Mouse (Mus musculus) neural tube, embryonic 13.5 days (tissue): ENCODE measurements around the gene Arsa. TPM values are rescaled to one million over a fixed set of nuclear protein-coding genes. Genes with fewer than 3 reads are reported as not detected.
"Not testable (repeated sequence)": the region's sequence is repeated elsewhere in the genome, so short reads cannot be mapped to it uniquely, and the experiment has no call there.

Experiments used
- ATAC-seq: fragments of 200-750 bp; cut with Nextera tagmentation; 2 replicates; pipeline ENCODE4 v1.8.0; 2017; ENCODE audit warnings: low read depth, mild to moderate bottlenecking, moderate TSS enrichment, moderate library complexity
- H3K27ac ChIP-seq: fragments of 300-500 bp; sonication (generic); replicated peaks from 2 replicates; pipeline ENCODE4 v1.5.1; 2015; ENCODE audit warnings: moderate library complexity, mild to moderate bottlenecking, inconsistent platforms
- H3K27me3 ChIP-seq: fragments of 300-500 bp; sonication (generic); 2 replicates; pipeline ENCODE4 v1.6.1; 2015; ENCODE audit warnings: mild to moderate bottlenecking, inconsistent platforms
- H3K36me3 ChIP-seq: fragments of 300-500 bp; sonication (generic); 2 replicates; pipeline ENCODE4 v1.6.1; 2015; ENCODE audit warnings: mild to moderate bottlenecking, inconsistent platforms
- H3K4me1 ChIP-seq: fragments of 300-500 bp; sonication (generic); replicated peaks from 2 replicates; pipeline ENCODE4 v1.6.1; 2015; ENCODE audit warnings: inconsistent platforms
- H3K4me2 ChIP-seq: fragments of 300-500 bp; sonication (generic); 2 replicates; pipeline ENCODE4 v1.6.1; 2015; ENCODE audit warnings: inconsistent platforms, mild to moderate bottlenecking, moderate library complexity
- H3K4me3 ChIP-seq: fragments of 300-500 bp; sonication (generic); 2 replicates; pipeline ENCODE4 v1.5.1; 2015; ENCODE audit warnings: mild to moderate bottlenecking, inconsistent platforms
- H3K9ac ChIP-seq: fragments of 300-500 bp; sonication (generic); 2 replicates; pipeline ENCODE4 v1.6.1; 2015; ENCODE audit warnings: moderate library complexity, mild to moderate bottlenecking, inconsistent platforms
- H3K9me3 ChIP-seq: fragments of 300-500 bp; sonication (generic); 2 replicates; pipeline ENCODE4 v1.6.1; 2016; ENCODE audit warnings: inconsistent platforms
- WGBS: fragments of 180-500 bp; shearing (Covaris S2); methylation state at CpG from one replicate; pipeline ENCODE4 v1.1.7; 2015; 5-methylcytosine and 5-hydroxymethylcytosine counted together
- polyA plus RNA-seq: library from polyadenylated mRNA; unstranded; fragments of >200 nt; fragmentation: Nextera tagmentation; extraction: Ambion mirVana; gene quantifications from 2 replicates; pipeline ENCODE4 v1.2.1, GENCODE M21; 2015

The Arsa gene
- polyA plus RNA-seq, 1 experiment from 2014 or later, result 18.4 TPM

DNA sequence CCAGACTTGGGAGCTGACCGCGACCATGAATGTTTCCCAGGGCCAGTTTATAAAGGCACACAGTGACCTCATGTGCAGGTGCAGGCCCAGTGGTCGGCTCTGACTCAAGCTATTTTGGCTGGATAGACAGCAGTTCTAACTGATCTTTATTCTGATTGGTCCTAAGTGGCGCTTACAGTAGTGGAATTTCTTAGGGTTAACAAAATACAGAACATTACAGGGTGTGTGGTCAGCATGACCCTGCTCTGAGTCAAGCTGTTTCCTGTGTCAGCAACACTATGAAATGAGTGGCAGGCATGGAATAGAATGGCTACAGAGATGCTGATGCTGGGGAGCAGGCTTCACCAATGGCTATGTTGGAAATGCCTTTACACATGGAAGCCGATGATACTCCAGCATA is 41.3 kb downstream of the Arsa start:
- Histone ChIP-seq H3K4me1 (peaks cover 11% of the 10 kb centered on the region; the same call in 1 of the 2 replicates), H3K27ac (no peak overlapping the region), H3K9ac (no peak overlapping the region), H3K36me3 (no peaks in the 10 kb centered on the region), H3K4me3 (no peak overlapping the region), H3K27me3 (no peaks in the 10 kb centered on the region), H3K4me2 (no peak overlapping the region), H3K9me3 (no peaks in the 10 kb centered on the region)
- ATAC-seq, result no peak
- 90% methylated on average over 5 of the region's 5 CpGs for WGBS

DNA sequence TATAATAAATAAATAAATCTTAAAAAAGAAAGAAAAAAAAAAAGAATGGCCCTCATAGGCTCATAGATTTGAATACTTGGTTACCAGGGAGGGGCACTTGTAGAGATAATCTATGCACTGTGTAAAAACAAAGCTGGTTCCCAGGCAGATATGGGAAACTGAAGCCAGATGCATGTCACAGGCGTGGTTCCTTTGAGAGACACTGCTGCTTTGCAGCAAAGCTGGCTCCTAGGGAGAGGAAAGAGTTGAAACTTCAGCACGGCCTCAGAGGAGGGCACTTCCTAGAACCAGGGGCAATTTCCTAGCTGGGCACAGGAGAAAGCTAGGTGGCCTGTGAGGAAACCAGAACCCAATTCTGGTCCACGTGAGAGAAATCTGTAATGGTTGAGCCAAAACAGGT is 43.1 kb downstream of the Arsa start:
- Histone ChIP-seq H3K9ac (no peak overlapping the region), H3K27me3 (no peaks in the 10 kb centered on the region), H3K4me3 (no peak overlapping the region), H3K9me3 (no peaks in the 10 kb centered on the region), H3K4me1 (peaks cover 20% of the 10 kb centered on the region), H3K36me3 (no peaks in the 10 kb centered on the region), H3K4me2 (no peak overlapping the region), H3K27ac (no peak overlapping the region)
- ATAC-seq, result no peak
- 85% methylated on average over 3 of the region's 3 CpGs for WGBS

DNA sequence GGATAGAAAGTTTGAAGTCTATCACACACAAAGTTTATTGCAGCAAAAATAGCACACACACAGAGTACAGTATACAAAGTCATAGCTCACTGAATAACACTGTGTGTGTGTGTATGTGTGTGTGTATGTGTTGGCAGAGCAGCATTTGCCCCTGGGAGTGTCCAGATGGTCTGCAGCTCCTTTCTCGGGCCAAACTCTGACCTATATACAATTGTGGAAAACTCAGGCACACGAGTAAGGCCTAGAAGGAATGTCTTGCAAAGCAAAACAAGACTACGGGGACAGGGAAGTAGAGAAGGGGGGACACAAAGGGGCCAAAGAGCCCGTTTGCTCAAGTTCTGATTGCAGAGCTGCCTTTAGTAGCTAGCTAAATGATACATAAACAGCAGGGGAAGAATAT is 44.3 kb downstream of the Arsa start:
- ATAC-seq, result no peak

GRCm38 (mm10) chr15:89431806-89432205 is 45.4 kb downstream of the Arsa start:
- H3K9me3 ChIP-seq, result no peaks in the 10 kb centered on the region
- WGBS, result 94% methylated on average over 6 of the region's 6 CpGs
- H3K4me3 ChIP-seq, result no peak overlapping the region
- H3K27ac ChIP-seq, result no peak overlapping the region
- ATAC-seq, result no peak
- H3K4me1 ChIP-seq, result peaks cover 30% of the 10 kb centered on the region
- H3K4me2 ChIP-seq, result no peak overlapping the region
- H3K36me3 ChIP-seq, result peaks cover 11% of the 10 kb centered on the region
- no peaks in the 10 kb centered on the region for H3K27me3 ChIP-seq
- H3K9ac ChIP-seq, result 0 out of 2 replicates have a peak overlapping the region, but pooled peaks have one; percentile 3

More for the DNA sequence above, 44.3 kb downstream of the Arsa start:
- peaks cover 30% of the 10 kb centered on the region for H3K4me1 ChIP-seq
- WGBS, result 91% methylated on average over 4 of the region's 4 CpGs
- no peak overlapping the region for H3K27ac ChIP-seq
- no peaks in the 10 kb centered on the region; the same call in 1 of the 2 replicates for H3K36me3 ChIP-seq
- H3K4me2 ChIP-seq, result no peak overlapping the region
- H3K9me3 ChIP-seq, result no peaks in the 10 kb centered on the region
- H3K27me3 ChIP-seq, result no peaks in the 10 kb centered on the region
- no peak overlapping the region for H3K9ac ChIP-seq
- no peak overlapping the region for H3K4me3 ChIP-seq

GRCm38 (mm10) chr15:89431271-89431670 is 46.0 kb downstream of the Arsa start:
- no peak overlapping the region for H3K4me2 ChIP-seq
- no peaks in the 10 kb centered on the region for H3K27me3 ChIP-seq
- no peak for ATAC-seq
- H3K9me3 ChIP-seq, result no peaks in the 10 kb centered on the region
- peaks cover 30% of the 10 kb centered on the region for H3K4me1 ChIP-seq
- no peak overlapping the region for H3K4me3 ChIP-seq
- no peak overlapping the region for H3K9ac ChIP-seq
- WGBS, result 88% methylated on average over 3 of the region's 3 CpGs
- no peak overlapping the region for H3K27ac ChIP-seq
- H3K36me3 ChIP-seq, result peaks cover 16% of the 10 kb centered on the region

DNA sequence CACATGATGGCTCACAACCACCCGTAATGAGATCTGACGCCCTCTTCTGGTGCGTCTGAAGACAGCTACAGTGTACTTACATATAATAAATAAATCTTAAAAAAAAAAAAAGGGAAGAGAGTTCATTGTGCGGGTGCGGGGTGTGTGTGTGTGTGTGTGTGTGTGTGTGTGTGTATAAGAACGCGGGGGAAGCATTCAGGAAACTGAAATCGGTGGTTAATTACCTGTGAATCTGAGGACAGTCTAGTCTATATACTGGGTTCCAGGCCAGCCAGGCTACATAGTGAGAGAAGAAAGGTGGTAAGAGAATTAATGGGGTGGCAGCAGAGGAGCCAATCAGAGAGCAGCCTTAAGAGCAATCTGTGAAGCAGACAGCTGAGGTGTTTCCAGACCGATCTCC is 46.5 kb downstream of the Arsa start:
- peaks cover 30% of the 10 kb centered on the region for H3K4me1 ChIP-seq
- WGBS, result 84% methylated on average over 8 of the region's 9 CpGs
- not testable (repeated sequence) for ATAC-seq, H3K4me3 ChIP-seq, H3K27ac ChIP-seq, H3K27me3 ChIP-seq, H3K9me3 ChIP-seq, H3K9ac ChIP-seq
- peaks cover 21% of the 10 kb centered on the region for H3K36me3 ChIP-seq
- peak overlapping the region; percentile 95 for H3K4me2 ChIP-seq

DNA sequence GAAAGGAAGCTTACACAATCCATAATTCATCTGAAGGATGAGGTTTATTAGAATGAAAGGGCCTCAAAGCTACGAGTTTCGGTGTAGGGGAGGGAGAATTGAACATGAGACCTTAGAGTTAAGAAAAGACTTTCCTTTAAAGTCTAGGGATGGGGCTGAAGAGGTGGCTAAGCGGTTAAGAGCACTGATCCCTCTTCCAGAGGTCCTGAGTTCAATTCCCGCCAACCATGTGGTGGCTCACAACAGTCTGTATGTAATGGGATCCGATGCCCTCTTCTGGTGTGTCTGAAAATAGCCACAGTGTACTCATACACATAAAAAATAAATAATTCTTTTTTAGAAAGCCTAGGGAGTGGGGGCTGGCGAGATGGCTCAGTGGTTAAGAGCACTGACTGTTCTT is 46.9 kb downstream of the Arsa start:
- Histone ChIP-seq H3K4me1 (peaks cover 33% of the 10 kb centered on the region), H3K9me3 (no peaks in the 10 kb centered on the region), H3K27ac (peak overlapping the region; percentile 96), H3K4me3 (peak overlapping the region; percentile 77), H3K4me2 (peak overlapping the region; percentile 95), H3K36me3 (peaks cover 25% of the 10 kb centered on the region), H3K9ac (peak overlapping the region; percentile 87), H3K27me3 (no peaks in the 10 kb centered on the region)
- whole genome bisulfite sequencing, result 46% methylated on average over 6 of the region's 6 CpGs
- ATAC-seq, result no peak

DNA sequence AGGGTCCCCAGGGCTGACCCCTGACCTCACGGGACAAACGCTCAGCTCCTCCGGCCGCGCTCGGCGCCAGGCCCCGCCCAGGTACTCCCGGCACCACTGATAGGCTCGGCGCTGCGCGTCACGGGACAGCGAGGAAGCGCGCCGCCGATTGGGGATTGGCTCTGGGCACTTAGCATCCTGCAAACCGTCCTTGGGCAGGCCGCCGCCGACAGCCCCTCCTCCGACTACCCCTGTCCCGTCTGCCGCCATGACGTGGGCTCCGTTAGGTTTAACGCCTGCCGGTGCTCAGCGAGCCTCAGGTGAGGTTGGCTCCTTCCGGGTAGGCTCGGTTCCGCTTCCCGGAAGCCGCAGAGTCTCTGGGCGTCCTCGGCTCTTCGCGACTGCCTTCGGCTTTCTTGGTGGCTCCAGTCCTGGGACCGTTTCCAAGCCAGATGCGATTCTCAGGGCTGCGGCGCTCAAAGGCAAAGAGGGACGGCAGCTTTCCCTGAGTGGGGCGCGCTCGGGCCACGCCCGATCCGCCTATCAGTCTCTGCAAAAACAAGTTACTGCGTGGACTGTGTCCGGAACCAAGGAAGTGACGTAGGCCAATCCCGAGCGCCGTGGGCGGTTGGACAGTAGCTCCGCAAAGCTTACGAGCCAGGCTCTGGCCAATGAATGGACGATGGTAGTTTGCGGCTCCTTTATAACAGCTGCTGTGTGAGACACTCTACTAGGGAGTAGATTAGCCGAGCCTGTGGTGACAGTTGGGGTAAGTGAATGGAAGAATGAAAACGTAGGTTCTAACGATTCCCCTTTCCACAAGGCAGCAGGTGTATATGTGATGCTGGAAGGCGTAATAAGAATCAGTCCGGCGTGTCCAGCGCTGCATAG is 47.6 kb downstream of the Arsa start, which contains the start of the genes C730034F03Rik, Gm44502 and Chkb:
Gene C730034F03Rik, plus strand, starts transcription at position 238 of the 870 bp plus-strand sequence.
Gene Gm44502, minus strand, starts transcription at position 345 of the 870 bp plus-strand sequence.
Gene Chkb, minus strand, starts transcription at position 557 of the 870 bp plus-strand sequence.
- no peaks in the 10 kb centered on the region for H3K9me3 ChIP-seq
- peak within 1 kb of the TSS; percentile 95 for H3K4me2 ChIP-seq
- ATAC-seq, result peak; percentile 95
- H3K4me1 ChIP-seq, result peaks cover 33% of the 10 kb centered on the region
- peak within 1 kb of the TSS; percentile 87 for H3K9ac ChIP-seq
- H3K4me3 ChIP-seq, result peak within 1 kb of the TSS; percentile 77
- H3K27me3 ChIP-seq, result no peaks in the 10 kb centered on the region
- peak within 1 kb of the TSS; percentile 96 for H3K27ac ChIP-seq
- WGBS, result under 1% methylated on average over 70 of the region's 70 CpGs
- H3K36me3 ChIP-seq, result peaks cover 25% of the 10 kb centered on the region

GRCm38 (mm10) chr15:89428821-89429351 is 48.3 kb downstream of the Arsa start:
- Histone ChIP-seq H3K9ac (peak overlapping the region; percentile 87), H3K4me3 (peak overlapping the region; percentile 77), H3K4me2 (peak overlapping the region; percentile 95), H3K27ac (peak overlapping the region; percentile 96), H3K9me3 (no peaks in the 10 kb centered on the region), H3K4me1 (peaks cover 33% of the 10 kb centered on the region), H3K36me3 (peaks cover 31% of the 10 kb centered on the region), H3K27me3 (no peaks in the 10 kb centered on the region)
- ATAC-seq, result peak; percentile 58
- 3% methylated on average over 22 of the region's 22 CpGs for WGBS

DNA sequence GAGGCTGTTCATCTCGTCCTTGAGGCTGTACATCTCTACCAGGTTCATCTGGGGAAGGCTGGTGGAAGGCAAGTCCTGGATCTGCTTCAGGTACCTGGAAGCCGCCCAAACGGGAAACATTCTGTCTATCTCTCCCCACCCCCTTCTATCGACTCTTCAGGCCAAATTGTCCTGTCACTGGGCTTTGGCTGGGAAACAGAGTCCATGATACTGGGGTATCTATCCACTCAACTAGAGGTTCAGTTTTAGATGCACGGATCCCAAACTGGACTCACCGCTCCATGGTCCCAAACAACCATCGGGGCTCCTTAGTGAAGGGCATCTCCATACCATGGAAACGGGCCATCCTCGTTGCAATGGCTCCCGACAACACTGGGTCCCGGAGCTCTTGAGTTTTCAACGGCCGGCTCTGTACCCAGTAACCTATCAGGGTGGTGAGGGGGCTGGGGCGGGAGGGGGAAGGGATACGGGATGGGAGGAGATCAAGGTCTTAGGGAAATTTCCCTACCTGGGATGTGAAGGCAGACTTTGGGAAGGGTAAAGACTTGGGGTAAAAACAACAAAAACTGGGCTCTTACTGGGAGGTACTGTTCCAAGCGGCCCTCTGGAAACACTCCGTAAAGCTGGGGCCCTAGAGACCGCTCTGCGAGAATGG is 49.0 kb downstream of the Arsa start:
- Histone ChIP-seq H3K9ac (peak overlapping the region; percentile 87), H3K4me2 (peak overlapping the region; percentile 95), H3K4me3 (peak overlapping the region; percentile 77), H3K27ac (no peak overlapping the region), H3K9me3 (no peaks in the 10 kb centered on the region), H3K4me1 (peaks cover 33% of the 10 kb centered on the region), H3K27me3 (no peaks in the 10 kb centered on the region), H3K36me3 (peaks cover 37% of the 10 kb centered on the region)
- no peak for ATAC-seq
- 82% methylated on average over 19 of the region's 19 CpGs for WGBS

- Histone ChIP-seq H3K4me3 (no peak overlapping the region), H3K4me1 (peaks cover 30% of the 10 kb centered on the region), H3K27me3 (no peaks in the 10 kb centered on the region), H3K36me3 (peaks cover 49% of the 10 kb centered on the region), H3K27ac (no peak overlapping the region), H3K9me3 (no peaks in the 10 kb centered on the region), H3K9ac (no peak overlapping the region), H3K4me2 (no peak overlapping the region)
- WGBS, result 92% methylated on average over 10 of the region's 10 CpGs
- ATAC-seq, result no peak
These were observed 50.5 kb downstream of the Arsa start for GRCm38 (mm10) chr15:89426716-89427115.

- no peak for ATAC-seq
- Histone ChIP-seq H3K4me1 (peaks cover 20% of the 10 kb centered on the region), H3K36me3 (peaks cover 56% of the 10 kb centered on the region), H3K27ac (no peak within 1 kb of the TSS), H3K4me3 (no peak within 1 kb of the TSS), H3K27me3 (no peaks in the 10 kb centered on the region), H3K9ac (no peak within 1 kb of the TSS), H3K9me3 (no peaks in the 10 kb centered on the region), H3K4me2 (no peak within 1 kb of the TSS)
- WGBS, result 31% methylated on average over 6 of the region's 6 CpGs
These were observed 51.5 kb downstream of the Arsa start, which contains the start of gene Cpt1b for GRCm38 (mm10) chr15:89425711-89426121. Gene Cpt1b, minus strand, starts transcription at chr15:89425863.
